Mouse (Mus musculus): ENCODE measurements at regions not wholly inside any gene's neighbourhood (a gene's known extent, or its start where the extent isn't known, plus 50 kb on each side); places are given as distances from the start of the nearest gene placed in this dataset.

GRCm38 (mm10) chr13:92911660-92912284, 67.2 kb downstream of the Mtx3 start:
- no peak for DNase-seq

GRCm38 (mm10) chr13:92912661-92913060, 68.1 kb downstream of the Mtx3 start:
- no peak for DNase-seq

- DNase-seq = no peak
Observed at GRCm38 (mm10) chr13:92914631-92915030, 70.1 kb downstream of the Mtx3 start.

- no peak for DNase-seq
Observed at GRCm38 (mm10) chr13:92915221-92915839, 70.8 kb downstream of the Mtx3 start.

GRCm38 (mm10) chr13:92915948-92916710, 71.6 kb downstream of the Mtx3 start:
- no peak for DNase-seq

GRCm38 (mm10) chr13:92919882-92920281, 75.3 kb downstream of the Mtx3 start:
- no peak for DNase-seq

GRCm38 (mm10) chr13:92921936-92922335, 77.4 kb downstream of the Mtx3 start:
- DNase-seq = no peak

- DNase-seq = no peak
Observed at GRCm38 (mm10) chr13:92923496-92923895, 78.9 kb downstream of the Mtx3 start.

- DNase-seq = no peak
Observed at GRCm38 (mm10) chr13:92924021-92924420, 79.5 kb downstream of the Mtx3 start.

GRCm38 (mm10) chr13:92925196-92925595, 80.6 kb downstream of the Mtx3 start:
- DNase-seq = no peak

- no peak for DNase-seq
Observed at GRCm38 (mm10) chr13:92928551-92928950, 84.0 kb downstream of the Mtx3 start.

- no peak for DNase-seq
Observed at GRCm38 (mm10) chr13:92931696-92932095, 87.1 kb downstream of the Mtx3 start.

- DNase-seq = no peak
Observed at GRCm38 (mm10) chr13:92939032-92939431, 94.5 kb downstream of the Mtx3 start.

GRCm38 (mm10) chr13:92940610-92941009, 96.0 kb downstream of the Mtx3 start:
- DNase-seq = no peak

- no peak for DNase-seq
Observed at GRCm38 (mm10) chr13:92948560-92948959, 104.0 kb downstream of the Mtx3 start.

- DNase-seq = no peak
Observed at GRCm38 (mm10) chr13:92960031-92960430, 115.5 kb downstream of the Mtx3 start.

- DNase-seq = no peak
Observed at GRCm38 (mm10) chr13:92962625-92963024, 118.1 kb downstream of the Mtx3 start.

- no peak for DNase-seq
Observed at GRCm38 (mm10) chr13:92963351-92963895, 118.9 kb downstream of the Mtx3 start.

- DNase-seq = no peak
Observed at GRCm38 (mm10) chr13:92964213-92964743, 119.7 kb downstream of the Mtx3 start.

- DNase-seq = no peak
Observed at GRCm38 (mm10) chr13:92967025-92967610, 122.6 kb downstream of the Mtx3 start.

- DNase-seq = no peak
Observed at GRCm38 (mm10) chr13:92969579-92969978, 125.0 kb downstream of the Mtx3 start.

- no peak for DNase-seq
Observed at GRCm38 (mm10) chr13:92972891-92973290, 128.3 kb downstream of the Mtx3 start.

GRCm38 (mm10) chr13:92973791-92974190, 129.2 kb downstream of the Mtx3 start:
- DNase-seq = no peak
